In genomic region chr1:57953586-57954375, GRCm38 (mm10) we compare ENCODE assay signal across 17 mouse cellular contexts.
"Had no signal": no experiment of that assay in that cellular context is flagged by ENCODE, and none has a peak within 500 bp of the region (broad histone marks: within the 10 kb centered on the region; RNA-seq: fewer than 3 reads in every experiment).

No protein-coding gene starts in this region.

- H3K27ac ChIP-seq: intestine, embryonic 15.5 days; liver, embryonic 14.5 days; neural tube, embryonic 12.5 days; neural tube, embryonic 15.5 days; stomach, embryonic 15.5 days had no signal

- H3K27me3 ChIP-seq: intestine, embryonic 15.5 days; neural tube, embryonic 12.5 days; neural tube, embryonic 15.5 days; stomach, embryonic 15.5 days had no signal

- H3K9ac ChIP-seq: intestine, embryonic 15.5 days; liver, embryonic 14.5 days; liver, postnatal 0 days; lung, embryonic 14.5 days; neural tube, embryonic 12.5 days; neural tube, embryonic 15.5 days; stomach, embryonic 15.5 days had no signal

- H3K4me1 ChIP-seq: intestine, embryonic 15.5 days; neural tube, embryonic 12.5 days; neural tube, embryonic 15.5 days; stomach, embryonic 15.5 days had no signal

- H3K4me2 ChIP-seq: intestine, embryonic 15.5 days; liver, embryonic 11.5 days; lung, embryonic 14.5 days; neural tube, embryonic 12.5 days; neural tube, embryonic 15.5 days; stomach, embryonic 15.5 days had no signal

- H3K4me3 ChIP-seq: intestine, embryonic 15.5 days; neural tube, embryonic 12.5 days; neural tube, embryonic 15.5 days; stomach, embryonic 15.5 days had no signal

- ATAC-seq: intestine, embryonic 15.5 days; liver, postnatal 0 days had no signal

- H3K9me3 ChIP-seq: intestine, embryonic 15.5 days; neural tube, embryonic 12.5 days; neural tube, embryonic 15.5 days; stomach, embryonic 15.5 days had no signal

- DNase-seq: kidney, adult 18-20 months; kidney, adult 9 months; kidney, postnatal 14 days; kidney, postnatal 4 days; liver, postnatal 0 days; lung, embryonic 14.5 days; lung, postnatal 10 days; lung, postnatal 36 days; midbrain, embryonic 14.5 days; right cerebral cortex, postnatal 25 days; spleen, adult 18-20 months had no signal
